Mouse (Mus musculus) midbrain, embryonic 10.5 days (tissue): ENCODE measurements at regions not wholly inside any gene's neighbourhood (a gene's known extent, or its start where the extent isn't known, plus 50 kb on each side); places are given as distances from the start of the nearest gene placed in this dataset.

Source experiments
- DNase-seq: peaks from one replicate; pipeline ENCODE4 v3.0.0-alpha.2; 2017; ENCODE audit warnings: low spot score
- H3K27ac ChIP-seq: fragments of 300-500 bp; sonication (generic); replicated peaks from 2 replicates; pipeline ENCODE4 v1.5.1; 2016; ENCODE audit warnings: mild to moderate bottlenecking
- H3K27me3 ChIP-seq: fragments of 300-500 bp; sonication (generic); 2 replicates; pipeline ENCODE4 v1.6.1; 2016; ENCODE audit warnings: low read depth, mild to moderate bottlenecking; ENCODE audit not compliant: poor library complexity, severe bottlenecking
- H3K36me3 ChIP-seq: fragments of 300-500 bp; sonication (generic); 2 replicates; pipeline ENCODE4 v1.6.1; 2016; ENCODE audit warnings: mild to moderate bottlenecking, moderate library complexity
- H3K4me1 ChIP-seq: fragments of 300-500 bp; sonication (generic); 2 replicates; pipeline ENCODE4 v1.6.1; 2016
- H3K4me3 ChIP-seq: fragments of 300-500 bp; sonication (generic); 2 replicates; pipeline ENCODE4 v1.5.1; 2016; ENCODE audit warnings: mild to moderate bottlenecking, moderate library complexity
- H3K9me3 ChIP-seq: fragments of 300-500 bp; sonication (generic); replicated peaks from 2 replicates; pipeline ENCODE4 v1.6.1; 2016; ENCODE audit warnings: mild to moderate bottlenecking
- WGBS: fragments of 180-500 bp; shearing (Covaris S2); methylation state at CpG from one replicate; pipeline ENCODE4 v1.1.7; 2016; 5-methylcytosine and 5-hydroxymethylcytosine counted together

DNA sequence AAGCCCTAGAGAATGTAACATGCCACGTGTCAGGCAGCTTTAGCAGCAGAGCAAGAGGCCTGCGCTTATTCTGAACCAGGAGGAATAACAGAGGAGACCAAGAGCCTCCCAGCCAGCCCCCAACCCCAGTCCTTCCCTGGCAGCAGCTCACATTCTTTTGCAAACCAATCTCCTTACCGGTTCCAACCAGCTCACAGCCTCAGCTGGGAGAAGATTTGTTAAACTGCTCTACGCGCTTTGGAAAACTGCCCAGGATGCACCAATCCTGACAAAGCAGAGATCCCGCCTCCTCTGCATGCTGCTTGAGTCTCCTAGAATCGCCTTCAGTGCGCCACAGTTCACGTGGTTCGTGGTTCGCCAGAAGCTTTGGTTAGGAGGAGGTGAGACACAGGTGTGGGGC is 51.8 kb downstream of the Gm9376 start:
- WGBS: 50% methylated on average over 11 of the region's 11 CpGs
- no peak overlapping the region for H3K27ac ChIP-seq
- H3K9me3 ChIP-seq: no peaks in the 10 kb centered on the region
- H3K4me3 ChIP-seq: no peak overlapping the region
- DNase-seq: no peak
- H3K27me3 ChIP-seq: peaks cover 56% of the 10 kb centered on the region
- peaks cover 22% of the 10 kb centered on the region for H3K4me1 ChIP-seq
- H3K36me3 ChIP-seq: no peaks in the 10 kb centered on the region

DNA sequence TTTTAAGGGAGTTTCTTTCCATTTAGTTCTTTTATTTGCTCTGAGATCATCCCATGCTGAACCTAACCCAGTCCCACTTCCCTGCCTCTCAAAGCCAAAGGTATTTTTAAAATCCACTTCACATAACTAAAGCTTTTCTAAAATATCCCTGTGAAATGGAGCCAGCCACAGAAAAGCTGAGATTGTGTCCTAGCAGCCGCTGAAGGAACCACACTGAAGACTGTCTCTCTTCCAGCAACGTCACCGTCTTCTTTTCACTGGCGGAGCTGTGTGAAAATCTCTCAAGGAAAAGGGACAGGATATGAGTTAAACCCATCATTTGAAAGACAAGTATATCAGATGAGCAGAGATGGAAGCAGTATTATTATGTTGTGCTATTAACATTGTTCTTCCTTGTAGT is 53.3 kb downstream of the Gm9376 start:
- no peaks in the 10 kb centered on the region for H3K36me3 ChIP-seq
- no peaks in the 10 kb centered on the region for H3K9me3 ChIP-seq
- WGBS: 82% methylated on average over 4 of the region's 4 CpGs
- DNase-seq: no peak
- H3K4me1 ChIP-seq: peaks cover 27% of the 10 kb centered on the region
- H3K27me3 ChIP-seq: peaks cover 71% of the 10 kb centered on the region
- H3K4me3 ChIP-seq: no peak overlapping the region
- no peak overlapping the region for H3K27ac ChIP-seq

DNA sequence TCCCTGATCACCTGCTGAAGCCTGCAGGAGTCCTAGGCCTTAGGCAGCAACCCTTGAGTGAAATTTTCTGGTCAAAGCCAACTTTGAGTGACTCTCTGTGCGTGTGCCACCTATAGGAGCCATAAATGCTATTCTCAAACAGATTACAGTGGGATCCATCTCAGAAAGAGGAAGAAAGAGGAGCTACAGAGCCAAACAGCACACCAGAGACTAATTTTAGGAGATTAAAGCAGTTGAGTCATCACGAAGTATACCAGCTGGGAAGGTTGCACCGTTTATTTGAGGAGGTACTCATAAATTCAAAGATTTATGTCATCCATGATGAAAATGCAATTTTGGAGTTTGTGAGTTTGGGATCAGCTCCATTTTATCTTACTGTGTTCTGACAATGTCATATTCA is 54.3 kb downstream of the Gm9376 start:
- DNase-seq: no peak
- 88% methylated on average over 3 of the region's 3 CpGs for WGBS
- Histone ChIP-seq H3K9me3 (no peaks in the 10 kb centered on the region), H3K27me3 (peaks cover 81% of the 10 kb centered on the region), H3K36me3 (no peaks in the 10 kb centered on the region), H3K4me1 (peaks cover 27% of the 10 kb centered on the region), H3K27ac (no peak overlapping the region), H3K4me3 (no peak overlapping the region)

DNA sequence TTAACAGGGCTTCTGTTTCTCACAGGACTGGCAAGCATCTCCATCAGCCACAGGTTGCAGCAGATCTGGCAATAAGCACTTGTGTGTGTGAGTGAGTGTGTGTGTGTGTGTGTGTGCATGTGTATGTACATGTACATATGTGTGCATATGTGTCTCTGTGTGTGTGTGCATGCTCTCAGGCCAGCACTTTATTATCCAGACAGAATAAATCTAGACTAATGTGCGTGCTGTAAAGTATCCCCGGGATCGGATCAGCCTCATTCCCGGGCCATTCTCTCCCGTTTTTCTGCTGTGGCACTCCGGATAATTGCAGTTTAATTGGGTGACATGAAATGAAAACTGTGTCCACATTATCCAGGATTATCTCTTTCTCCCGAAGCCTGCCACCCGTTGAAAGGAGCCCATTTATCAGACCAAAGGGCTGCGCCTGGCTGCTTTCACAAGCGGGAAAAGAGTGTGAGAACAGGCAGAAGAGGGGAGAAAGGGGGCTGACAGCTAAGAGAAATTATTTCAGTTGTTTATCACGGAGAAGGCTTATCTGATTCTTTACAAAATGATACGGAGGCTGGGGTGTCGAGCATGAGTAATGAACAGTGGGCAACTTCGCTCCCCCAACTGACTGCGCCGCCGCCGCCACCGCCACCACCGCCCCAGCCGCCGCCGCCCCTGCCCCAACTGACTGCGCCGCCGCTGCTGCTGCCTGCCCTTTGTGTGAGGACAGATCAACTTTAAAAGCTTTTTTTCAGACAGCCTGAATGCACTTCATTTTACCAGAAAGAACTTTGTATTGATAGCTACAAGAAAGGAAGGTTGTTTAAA is 55.5 kb downstream of the Gm9376 start:
- peak; percentile 59 for DNase-seq
- H3K36me3 ChIP-seq: no peaks in the 10 kb centered on the region
- WGBS: 8% methylated on average over 26 of the region's 26 CpGs
- no peaks in the 10 kb centered on the region for H3K9me3 ChIP-seq
- H3K4me3 ChIP-seq: peak overlapping the region; percentile 51
- H3K27me3 ChIP-seq: peaks cover 82% of the 10 kb centered on the region
- peaks cover 27% of the 10 kb centered on the region for H3K4me1 ChIP-seq
- peak overlapping the region; percentile 78 for H3K27ac ChIP-seq

DNA sequence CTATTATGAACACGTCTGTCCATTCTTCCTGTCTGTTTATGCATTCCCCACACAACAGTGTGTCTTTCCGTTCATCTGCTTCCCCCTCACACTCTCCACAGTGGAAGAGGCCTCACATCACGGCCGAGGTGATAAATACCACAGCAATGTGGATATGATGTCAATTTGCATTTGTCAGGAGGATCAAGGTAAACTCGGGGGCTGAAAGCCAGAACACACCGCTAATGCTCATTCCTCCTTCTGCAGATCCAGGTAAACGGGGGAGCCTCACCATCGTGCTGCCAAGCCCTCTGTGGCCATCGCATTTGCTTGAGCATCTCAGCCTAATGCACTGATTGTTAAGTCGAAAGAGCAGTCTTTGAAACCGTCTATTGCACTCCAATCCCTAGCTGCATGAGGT is 56.1 kb downstream of the Gm9376 start:
- 3% methylated on average over 11 of the region's 11 CpGs for WGBS
- H3K4me3 ChIP-seq: peak overlapping the region; percentile 51
- H3K9me3 ChIP-seq: no peaks in the 10 kb centered on the region
- H3K4me1 ChIP-seq: peaks cover 27% of the 10 kb centered on the region
- peak overlapping the region; percentile 78 for H3K27ac ChIP-seq
- no peaks in the 10 kb centered on the region for H3K36me3 ChIP-seq
- peaks cover 77% of the 10 kb centered on the region for H3K27me3 ChIP-seq
- peak; percentile 52 for DNase-seq

DNA sequence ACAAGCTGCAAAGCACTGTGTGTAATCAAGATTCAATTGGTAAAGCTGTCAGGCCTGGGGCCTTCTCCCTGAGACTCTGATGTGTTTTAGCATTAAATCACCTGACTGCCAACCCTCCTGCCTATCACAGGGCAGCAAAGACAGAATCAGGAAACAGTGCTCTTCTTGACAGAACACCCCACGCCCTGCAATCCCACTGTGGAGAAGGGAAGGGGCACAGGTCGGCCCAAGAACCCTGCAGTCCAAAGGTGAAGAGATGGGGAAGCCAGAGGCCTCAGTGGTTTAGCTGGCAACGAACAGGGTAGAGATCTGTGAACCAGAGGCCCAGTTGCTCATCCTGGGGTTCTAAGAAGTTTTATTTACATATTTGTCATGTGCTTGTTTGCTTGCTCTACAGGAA is 71.3 kb downstream of the Gm9376 start:
- Histone ChIP-seq H3K36me3 (no peaks in the 10 kb centered on the region), H3K27me3 (0 out of 2 replicates have a peak, but pooled peaks cover 4% of the 10 kb centered on the region), H3K9me3 (no peaks in the 10 kb centered on the region), H3K4me3 (no peak overlapping the region), H3K27ac (no peak overlapping the region), H3K4me1 (no peaks in the 10 kb centered on the region)
- 81% methylated on average over 3 of the region's 3 CpGs for WGBS
- no peak for DNase-seq

DNA sequence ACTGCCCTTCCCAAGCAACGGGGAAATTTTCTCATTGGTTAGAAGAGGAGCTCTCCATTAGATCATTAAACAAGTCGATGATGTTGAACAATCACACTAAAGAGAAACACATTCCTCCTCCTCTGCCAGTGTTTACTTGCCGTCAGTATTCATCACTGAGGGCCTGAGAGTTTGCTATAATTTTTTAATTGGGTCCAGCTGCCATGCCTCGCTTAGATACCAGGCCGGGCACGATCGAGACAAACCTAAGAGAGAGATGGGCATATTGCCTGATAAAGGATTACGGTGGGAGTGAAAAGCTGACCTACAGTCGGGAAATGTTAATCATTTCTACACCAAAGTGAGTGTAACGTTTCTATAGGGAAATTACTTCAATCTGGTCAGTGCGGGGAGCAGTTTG is 96.2 kb downstream of the Gm9376 start:
- Histone ChIP-seq H3K4me1 (peaks cover 18% of the 10 kb centered on the region), H3K27ac (no peak overlapping the region), H3K36me3 (no peaks in the 10 kb centered on the region), H3K27me3 (peaks cover 24% of the 10 kb centered on the region), H3K9me3 (no peaks in the 10 kb centered on the region), H3K4me3 (no peak overlapping the region)
- 85% methylated on average over 11 of the region's 11 CpGs for WGBS
- no peak for DNase-seq

DNA sequence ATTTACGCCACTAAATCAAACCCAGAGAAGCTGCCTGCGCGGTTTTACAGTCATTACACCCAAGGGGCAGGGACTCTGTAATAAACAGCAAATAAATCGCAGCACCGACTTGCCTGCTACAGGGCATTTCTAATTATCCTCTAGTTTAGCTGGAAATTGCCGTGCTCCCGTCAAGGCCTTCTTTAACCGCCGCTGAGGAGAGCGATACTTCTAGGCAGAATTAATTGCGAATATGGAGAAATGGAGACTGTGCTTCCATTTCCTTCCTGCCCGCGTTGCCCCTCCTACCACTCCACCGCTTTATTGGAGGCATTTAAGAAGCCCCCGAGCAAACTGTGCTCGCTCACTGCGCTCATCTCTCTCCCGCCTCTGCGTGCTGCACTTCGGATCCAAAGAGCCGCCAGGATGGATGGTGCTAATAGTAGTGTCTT is 96.6 kb downstream of the Gm9376 start:
- DNase-seq: no peak
- Histone ChIP-seq H3K9me3 (no peaks in the 10 kb centered on the region), H3K36me3 (no peaks in the 10 kb centered on the region), H3K27me3 (peaks cover 26% of the 10 kb centered on the region), H3K27ac (no peak overlapping the region), H3K4me1 (peaks cover 23% of the 10 kb centered on the region), H3K4me3 (no peak overlapping the region)
- 85% methylated on average over 21 of the region's 21 CpGs for WGBS

DNA sequence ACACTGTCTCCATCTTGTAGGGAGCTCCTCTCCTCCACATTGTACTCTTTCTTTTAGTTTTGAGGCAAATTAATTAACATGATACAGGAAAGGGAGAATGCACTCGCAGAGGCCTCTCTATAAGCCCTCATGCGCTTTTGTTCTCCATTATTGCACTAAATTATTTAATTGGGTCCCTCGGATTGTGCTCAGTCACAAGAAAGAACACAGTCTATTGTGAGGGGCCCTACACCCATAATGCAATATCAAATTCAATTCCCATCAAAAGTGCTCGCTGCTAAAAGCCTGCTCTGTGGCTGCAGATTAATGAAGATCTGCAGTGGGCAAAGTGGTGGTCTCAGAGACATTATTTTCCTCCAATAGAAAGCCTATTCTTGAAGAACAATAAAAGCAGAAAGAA is 99.8 kb downstream of the Gm9376 start:
- WGBS: 67% methylated on average over 4 of the region's 4 CpGs
- Histone ChIP-seq H3K9me3 (no peaks in the 10 kb centered on the region), H3K4me1 (peaks cover 49% of the 10 kb centered on the region), H3K36me3 (no peaks in the 10 kb centered on the region), H3K27me3 (peaks cover 50% of the 10 kb centered on the region), H3K4me3 (no peak overlapping the region), H3K27ac (0 out of 2 replicates have a peak overlapping the region, but pooled peaks have one; percentile 2)
- DNase-seq: no peak

DNA sequence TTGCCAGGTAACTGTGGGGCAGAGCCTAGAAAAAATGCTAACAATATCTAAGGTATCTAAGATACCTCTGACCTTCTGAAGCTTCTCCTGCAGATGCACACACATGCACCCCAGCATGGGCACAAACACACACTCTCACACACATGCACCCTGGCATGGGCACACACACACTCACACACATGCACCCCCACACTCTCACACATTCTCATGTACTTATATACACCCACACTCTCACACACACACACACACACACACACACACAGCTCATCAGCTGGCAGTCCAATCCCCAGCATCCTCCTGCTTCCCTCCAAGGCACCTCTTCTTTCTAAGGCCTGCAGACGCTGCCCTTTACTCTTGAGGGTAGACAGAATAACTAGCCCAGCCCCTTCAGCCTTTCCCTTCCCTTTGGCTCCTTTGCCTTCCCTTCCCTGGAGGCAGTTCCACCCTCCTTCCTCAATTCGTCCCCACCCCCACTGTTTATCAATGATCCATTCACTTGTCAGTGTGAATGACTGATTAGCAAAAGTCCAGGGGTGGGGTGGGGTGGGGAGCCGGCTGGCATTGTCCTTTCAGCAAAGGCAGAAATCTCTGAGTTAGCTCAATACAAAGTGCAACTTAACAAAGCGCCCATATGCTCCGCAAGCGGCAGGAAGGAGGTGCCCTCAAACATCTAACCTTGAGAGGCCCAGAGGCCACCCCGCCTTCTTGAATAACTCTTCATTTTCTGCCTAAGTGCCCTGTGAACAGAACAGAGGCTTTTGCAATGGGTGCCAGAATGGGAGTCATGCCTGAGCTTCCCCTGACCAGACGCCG is 102.1 kb downstream of the Gm9376 start:
- DNase-seq: peak; percentile 64
- Histone ChIP-seq H3K36me3 (no peaks in the 10 kb centered on the region), H3K9me3 (no peaks in the 10 kb centered on the region), H3K27me3 (peaks cover 51% of the 10 kb centered on the region), H3K4me3 (peak overlapping the region; percentile 32), H3K4me1 (peaks cover 49% of the 10 kb centered on the region), H3K27ac (peak overlapping the region; percentile 78)
- WGBS: 17% methylated on average over 9 of the region's 9 CpGs

DNA sequence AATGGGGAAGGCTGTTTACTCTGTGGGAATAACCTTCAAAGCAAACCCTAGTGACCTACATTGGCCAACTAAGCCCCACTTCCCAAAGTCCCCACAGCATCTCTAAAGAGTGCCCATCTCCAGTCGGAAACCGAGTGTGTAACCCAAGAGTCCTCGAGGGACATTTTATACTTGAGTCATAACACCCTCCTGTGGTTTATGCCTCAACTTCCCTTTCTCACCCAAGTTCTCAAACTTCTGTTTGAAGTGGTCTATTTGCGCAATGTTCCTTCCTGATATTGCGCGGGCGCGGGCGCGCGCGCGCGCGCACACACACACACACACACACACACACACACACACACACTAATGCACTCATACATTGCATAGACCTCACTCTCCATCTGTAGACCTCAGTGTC is 104.6 kb downstream of the Gm9376 start:
- Histone ChIP-seq H3K36me3 (no peaks in the 10 kb centered on the region), H3K9me3 (no peaks in the 10 kb centered on the region), H3K27ac (no peak overlapping the region), H3K4me1 (peaks cover 46% of the 10 kb centered on the region), H3K27me3 (peaks cover 33% of the 10 kb centered on the region), H3K4me3 (no peak overlapping the region)
- DNase-seq: no peak
- 95% methylated on average over 15 of the region's 15 CpGs for WGBS

DNA sequence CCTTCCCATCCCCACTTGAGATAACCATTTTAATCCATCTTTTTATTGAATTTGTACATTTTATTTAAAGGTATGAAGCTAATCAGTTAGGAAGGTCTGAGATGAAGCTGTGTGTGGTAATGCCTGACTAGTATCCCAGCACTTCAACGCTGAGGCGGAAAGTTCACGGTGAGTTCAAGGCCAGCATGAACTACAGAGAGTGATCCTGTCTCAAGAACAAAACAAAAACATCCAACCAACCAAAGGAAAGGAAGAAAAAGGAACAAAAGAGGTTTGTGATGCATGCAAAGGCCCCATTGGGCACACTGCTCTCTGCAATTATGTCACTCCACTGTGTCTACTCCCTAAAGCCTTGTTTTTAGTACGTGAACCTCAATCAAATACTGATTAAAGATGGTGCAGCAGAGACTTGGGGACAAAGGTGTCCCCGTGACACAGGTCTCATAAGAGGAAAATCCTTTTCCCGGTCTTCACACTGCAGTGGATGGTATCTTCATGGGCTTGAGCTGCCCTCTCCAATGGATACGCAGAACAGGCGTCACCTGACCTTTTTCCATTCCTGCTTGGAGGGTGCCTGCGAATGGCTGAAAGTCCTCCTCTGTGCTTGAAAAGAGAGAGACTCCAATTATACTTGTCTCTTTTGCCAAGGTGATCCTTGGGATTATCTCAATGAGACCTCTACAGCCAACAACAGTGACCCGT is 108.2 kb downstream of the Gm9376 start:
- peaks cover 21% of the 10 kb centered on the region for H3K4me1 ChIP-seq
- 89% methylated on average over 10 of the region's 10 CpGs for WGBS
- H3K4me3 ChIP-seq: no peak overlapping the region
- H3K27ac ChIP-seq: no peak overlapping the region
- 0 out of 2 replicates have a peak, but pooled peaks cover 3% of the 10 kb centered on the region for H3K9me3 ChIP-seq
- no peaks in the 10 kb centered on the region for H3K36me3 ChIP-seq
- no peak for DNase-seq
- H3K27me3 ChIP-seq: peaks cover 16% of the 10 kb centered on the region
